Mouse (Mus musculus) ovary, postnatal 10 days (tissue): ENCODE measurements around the gene Fh1.
A peak's percentile ranks its signal among the peaks of the same experiment; 100 is the strongest.

Experiments used
- DNase-seq: peaks from one replicate; pipeline ENCODE4 v3.0.0; 2022; ENCODE audit warnings: low spot score

The Fh1 gene

DNA sequence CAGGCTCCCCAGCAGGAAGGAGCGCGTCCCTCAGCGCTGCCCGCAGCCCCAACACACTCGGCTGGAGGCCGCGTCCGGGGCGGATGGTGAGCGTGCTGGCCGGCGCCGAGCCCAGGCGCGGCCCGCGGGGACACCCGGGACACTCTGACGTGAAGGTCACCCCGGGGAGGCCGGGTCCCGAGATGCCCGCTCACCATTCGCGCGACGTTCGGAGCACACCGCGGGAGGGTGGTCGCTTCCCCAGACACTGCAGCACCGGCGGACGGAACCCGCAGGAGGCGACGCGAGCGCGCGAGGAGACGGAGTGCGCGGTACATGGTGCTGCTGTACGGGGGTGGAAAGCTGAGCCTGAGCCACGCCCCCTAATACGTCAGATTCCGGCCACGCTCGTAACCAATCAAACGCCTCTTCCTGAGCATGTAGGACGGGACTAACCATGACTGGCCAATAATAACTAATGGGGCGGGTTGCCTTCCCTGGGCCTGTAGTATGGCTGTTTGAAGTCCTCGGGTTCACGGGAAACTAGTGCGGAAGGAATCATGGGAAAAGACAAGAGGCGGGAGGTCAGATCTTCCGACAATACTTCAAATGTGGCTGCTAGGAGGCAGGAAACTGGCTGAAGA is at the start of gene Fh1:
TSS of gene Fh1 (minus strand) at position 379 of the 623 bp plus-strand sequence.
- peak; percentile 89 for DNase-seq

DNA sequence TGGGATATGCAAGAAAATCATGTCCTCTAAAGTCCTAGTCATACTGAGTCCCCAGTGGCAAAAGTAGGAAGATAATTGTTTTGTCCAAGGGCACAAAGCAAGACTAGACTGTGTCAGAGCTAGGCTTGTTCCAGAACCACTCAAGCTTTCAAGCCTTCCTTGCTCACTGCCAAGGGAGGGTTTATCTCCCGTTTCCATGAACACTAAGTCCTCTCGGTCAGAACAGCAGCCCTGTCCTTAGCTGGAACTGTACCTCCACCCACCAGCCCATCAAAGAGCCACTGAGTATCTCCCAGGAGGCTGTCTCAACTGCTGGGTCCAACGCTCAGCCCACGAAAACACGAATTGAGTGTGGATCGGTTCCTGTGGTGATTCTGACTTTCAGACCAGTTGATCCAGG is 49.7 kb upstream of the Fh1 start:
- DNase-seq, result no peak

DNA sequence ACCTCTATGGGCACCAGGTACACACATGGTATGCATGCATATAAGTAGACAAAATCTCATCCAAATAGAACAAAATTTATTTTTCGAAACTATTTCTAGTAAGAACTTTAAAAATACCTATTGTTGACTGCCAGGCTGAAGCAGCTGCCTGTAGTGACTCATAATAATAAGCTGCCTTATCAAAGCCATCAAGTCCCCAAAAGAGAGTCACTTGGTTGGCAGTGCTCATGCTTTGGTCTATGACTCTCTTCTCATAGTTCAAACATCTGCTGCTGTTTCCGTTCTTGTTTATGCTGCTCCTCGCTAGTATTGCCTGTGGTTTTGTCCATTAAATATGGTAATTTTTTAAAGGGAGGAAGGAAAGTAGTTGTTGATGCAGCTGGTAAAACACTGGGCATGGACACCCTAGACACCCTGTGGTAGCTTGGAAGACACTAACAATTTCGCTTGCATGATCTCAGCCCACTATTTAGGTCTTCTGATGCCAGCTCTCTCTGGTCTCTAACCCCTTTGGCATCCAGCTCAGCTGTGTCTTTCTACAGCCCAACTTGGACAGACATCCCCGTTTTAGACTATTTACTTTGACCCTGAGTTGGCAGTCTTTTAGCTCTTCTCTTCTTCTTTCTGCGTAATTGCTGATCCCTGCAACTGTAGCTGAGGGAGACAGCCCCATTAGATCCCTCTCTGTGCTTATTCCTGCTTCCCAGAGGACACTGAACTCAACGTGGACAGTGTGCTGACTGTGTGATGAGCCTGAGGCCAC is 48.3 kb upstream of the Fh1 start:
- DNase-seq, result no peak

DNA sequence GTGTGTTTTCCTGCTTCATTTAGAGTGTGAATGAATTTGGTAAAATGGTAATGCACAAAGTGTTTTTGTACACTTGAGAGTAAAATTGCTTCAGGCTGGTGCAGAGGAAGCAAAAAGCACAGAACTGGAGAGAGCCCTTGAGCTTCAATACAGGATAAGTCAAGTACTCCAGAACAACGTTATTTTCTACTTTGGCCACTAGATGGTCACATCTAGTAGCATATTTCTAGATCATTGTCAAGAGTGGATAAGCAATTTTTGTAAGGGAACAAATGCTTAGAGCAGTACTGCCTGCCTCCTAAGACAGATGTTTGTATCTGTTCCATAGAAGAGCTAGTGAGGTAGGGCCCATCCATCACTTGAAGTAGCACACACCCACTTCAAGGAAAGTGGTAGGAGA is 46.2 kb upstream of the Fh1 start:
- DNase-seq, result no peak

DNA sequence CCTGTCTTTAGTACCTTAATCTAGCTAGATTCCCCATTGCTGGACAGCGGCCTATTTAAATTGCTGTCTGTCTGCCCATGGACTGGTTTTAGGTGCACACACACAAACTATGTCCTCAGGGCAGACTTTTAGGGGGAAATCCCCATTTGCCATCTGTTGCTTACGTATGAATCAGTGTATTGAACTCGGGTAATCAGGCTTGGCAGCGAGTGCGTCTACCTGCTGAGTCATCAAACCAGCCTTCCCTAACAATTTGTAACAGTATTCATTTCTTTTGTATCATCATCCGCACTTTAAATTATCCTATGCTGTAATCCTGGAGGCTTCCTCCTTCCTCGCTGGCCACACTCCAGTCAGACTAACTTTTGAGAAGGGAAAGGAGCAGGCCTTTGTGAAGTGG is 44.6 kb upstream of the Fh1 start:
- DNase-seq, result no peak

DNA sequence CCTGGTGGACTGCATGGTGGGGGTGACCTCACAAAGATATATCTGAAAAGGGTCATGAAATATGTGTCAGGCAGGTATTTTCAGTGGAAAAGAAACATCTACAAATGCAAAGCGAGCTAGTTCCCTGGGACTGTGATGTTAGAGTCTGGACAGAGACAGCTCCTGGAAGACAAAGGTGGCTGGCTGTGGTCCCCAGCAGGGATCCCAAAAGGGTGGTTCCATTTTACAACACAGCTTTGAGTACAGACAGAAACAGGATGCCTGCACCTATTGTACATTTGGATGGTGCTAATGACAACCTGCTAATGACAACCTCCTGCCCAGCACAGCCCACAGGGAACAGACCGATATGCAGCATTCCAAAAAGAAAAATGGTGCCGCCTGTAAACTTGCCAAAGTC is 44.0 kb upstream of the Fh1 start:
- DNase-seq, result no peak

DNA sequence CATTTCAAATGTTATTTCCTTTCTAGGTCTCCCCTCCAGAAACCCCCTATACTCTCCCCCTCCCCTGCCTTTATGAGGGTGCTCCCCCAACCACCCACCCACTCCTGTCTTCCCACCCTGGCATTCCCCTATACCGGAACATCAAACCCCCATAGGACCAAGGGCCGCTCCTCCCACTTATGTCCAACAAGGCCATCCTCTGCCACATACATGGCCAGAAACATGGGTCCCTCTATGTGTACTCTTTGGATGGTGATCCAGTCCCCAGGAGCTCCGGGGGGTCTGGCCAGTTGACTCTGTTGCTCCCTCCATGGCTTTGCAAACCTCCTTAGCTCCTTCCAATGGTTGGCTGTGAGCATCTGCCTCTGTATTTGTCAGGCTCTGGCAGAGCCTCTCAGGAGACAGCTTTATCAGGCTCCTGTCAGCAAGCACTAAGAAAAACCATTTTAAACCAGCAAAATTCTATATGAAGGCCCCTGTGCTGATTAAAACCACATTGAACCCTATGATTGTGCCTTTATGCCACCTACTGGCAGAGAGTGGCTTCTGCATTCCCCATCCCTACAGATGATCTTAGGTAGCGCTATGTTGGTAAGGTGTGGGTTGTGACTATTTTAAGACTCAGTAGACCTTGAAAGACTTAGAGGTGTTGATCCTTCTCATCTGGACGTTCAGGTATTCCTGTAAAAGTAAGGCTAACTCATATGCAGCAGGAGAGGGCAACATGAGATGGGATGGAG is 43.4 kb upstream of the Fh1 start:
- no peak for DNase-seq

DNA sequence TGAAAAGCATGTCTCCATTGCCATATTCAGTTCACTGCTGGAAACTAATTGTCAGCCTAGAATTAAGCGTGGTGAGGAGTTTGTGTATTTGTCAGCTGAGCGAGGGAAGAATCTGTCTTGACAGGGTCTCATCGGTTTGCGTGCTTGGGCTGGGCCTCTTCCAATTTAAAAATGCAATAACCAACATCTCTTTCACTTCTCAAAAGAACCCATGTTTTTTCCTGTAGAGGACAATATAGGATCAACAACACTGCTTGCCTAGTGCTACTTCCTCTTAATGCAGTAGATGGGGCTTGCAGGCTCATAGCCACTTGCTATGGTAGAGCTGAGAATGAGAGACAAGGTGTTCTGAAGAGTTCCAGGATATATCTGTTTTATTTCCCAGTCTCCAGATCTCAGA is 34.5 kb upstream of the Fh1 start:
- no peak for DNase-seq

DNA sequence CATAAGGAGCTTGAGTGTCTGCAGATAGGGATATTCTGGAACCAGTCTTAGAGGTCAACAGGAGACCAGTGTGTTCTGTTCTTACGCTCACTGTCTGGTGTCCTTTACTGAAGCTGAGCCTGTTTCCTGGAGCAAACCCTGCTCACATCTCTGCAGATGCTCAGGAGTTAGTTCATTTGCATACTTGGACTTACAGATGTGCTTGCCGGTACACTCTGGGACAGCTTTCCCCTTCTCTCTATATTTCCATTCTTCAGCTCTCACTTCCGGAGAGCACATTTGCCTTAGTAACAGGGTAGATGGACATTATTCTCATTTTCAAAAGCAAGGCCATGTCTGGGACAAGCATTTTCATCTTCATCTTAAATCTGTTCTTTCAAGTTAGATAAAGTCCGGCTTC is 23.2 kb upstream of the Fh1 start:
- no peak for DNase-seq

DNA sequence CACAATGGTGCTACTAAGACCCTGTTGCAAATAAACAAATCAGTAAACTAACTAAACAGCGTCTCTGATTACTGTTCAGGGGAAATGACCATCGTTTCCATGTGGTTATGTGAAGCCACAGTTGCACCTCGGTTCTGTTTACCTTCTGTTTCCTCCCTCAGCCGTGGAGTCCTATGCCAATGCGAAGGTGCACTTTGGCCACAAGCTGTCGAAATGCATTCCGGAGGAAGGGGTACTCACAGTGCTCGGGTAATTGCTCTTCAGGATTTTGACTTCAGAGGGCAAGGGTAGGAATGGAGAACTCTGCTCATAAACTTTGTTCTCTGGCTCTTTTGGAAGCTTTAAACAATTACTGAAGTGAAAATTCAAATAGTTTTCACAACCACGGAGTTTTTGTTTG is 21.5 kb upstream of the Fh1 start:
- DNase-seq, result no peak

DNA sequence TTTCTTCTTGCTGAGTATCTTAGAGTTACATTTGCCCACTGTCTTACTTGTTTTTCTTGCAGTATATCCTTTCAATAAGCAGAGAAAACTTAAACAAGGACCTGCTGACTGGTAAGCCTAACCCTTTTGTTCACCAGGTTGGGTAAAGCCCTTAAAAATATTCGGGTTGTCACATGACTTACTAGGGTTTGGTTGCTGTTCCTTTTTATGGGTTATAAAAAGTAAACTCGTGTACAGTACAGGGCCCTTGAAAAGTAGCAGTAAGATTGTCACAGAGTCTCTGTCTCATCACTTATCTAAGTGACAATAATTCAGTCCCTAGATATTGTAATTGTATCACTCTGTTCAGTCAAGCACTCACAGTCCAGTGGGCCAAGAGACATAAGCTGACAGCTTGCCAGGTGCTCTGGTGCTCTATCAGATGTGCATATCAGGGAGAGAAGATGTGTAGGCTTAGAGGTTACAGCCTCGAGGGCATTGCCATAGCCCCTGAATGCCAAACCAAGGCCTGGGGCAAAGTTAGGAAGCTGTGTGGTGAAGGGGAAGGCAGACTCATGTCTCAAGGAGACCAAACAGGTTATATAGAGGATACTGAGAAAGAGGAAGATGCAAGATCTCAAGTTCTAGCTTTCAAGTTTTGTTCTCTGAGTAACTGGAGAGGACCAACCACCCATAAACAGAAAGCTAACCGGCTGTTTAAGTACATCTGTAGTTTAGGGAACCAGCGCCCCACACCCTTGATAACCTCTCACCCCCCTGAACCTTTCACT is 18.2 kb upstream of the Fh1 start:
- no peak for DNase-seq

DNA sequence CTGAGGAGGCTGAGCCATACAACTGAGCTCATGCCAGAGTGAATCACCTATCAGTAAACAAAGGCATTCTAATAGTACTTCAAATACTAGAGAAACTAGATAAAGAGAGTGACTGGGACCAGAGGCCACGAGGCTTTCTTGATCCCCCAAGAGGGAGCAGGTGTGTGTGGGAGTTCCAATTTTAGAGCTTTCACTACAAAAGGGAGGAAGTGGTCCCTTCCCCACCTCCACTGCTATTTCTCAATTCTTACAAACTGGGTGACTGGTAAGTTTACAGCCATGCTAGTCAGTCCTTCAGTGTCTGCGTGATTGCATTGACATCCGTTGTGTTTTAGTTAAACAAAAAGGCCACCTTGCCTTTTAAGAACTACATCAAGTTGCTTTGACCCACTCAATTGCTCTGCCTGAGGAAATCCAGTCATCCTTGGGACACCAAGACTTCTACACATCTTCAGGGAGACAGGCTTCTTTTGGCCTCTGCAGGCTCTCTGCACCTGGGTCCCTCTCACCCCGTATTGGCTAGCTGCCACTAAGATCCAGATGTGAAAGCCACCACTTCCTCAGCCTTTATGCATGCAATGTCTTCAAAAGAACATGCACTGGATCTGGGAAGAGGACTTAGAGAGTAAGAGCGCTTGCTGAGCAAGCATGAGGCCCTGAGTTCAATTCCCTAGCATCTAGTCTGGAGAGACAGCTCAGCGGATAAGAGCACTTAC is 15.2 kb upstream of the Fh1 start:
- DNase-seq, result no peak

DNA sequence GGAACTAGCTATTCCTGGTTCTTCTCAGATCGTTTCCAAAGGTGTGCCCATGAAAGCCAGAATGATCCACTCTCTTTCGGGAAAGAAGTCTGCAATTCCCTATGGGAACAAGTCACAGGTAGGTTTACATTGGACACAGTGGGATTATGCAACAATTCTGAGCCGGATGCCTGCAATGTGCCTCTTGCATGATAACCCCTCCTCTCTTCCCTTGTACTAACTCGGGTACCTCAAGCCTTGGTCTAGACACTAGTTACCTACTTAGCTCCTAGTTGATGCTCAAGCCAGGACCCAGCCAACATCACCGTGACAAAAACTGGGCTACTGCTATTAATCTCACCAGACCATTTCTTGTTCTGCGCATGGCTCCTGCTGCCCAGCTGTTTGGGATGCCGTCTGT is 13.6 kb upstream of the Fh1 start:
- no peak for DNase-seq

DNA sequence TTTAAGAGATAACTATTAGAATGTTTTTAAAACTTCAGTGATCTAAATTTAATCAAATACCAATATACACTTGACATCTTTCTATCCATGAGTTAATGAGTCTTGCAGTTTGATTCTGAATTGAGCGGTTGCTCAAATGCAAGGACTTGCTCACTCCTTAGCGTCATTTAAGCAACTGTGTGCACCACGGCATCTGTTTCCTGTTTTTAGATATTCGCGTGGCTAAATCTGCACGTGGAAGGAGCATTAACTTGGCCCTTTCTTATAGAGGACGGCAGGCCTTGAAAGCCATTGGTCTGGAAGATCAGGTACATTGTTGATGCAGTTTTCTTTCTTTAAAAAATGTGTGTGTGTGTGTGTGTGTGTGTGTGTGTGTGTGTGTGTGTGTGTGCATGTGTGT is 12.2 kb upstream of the Fh1 start:
- DNase-seq, result no peak

DNA sequence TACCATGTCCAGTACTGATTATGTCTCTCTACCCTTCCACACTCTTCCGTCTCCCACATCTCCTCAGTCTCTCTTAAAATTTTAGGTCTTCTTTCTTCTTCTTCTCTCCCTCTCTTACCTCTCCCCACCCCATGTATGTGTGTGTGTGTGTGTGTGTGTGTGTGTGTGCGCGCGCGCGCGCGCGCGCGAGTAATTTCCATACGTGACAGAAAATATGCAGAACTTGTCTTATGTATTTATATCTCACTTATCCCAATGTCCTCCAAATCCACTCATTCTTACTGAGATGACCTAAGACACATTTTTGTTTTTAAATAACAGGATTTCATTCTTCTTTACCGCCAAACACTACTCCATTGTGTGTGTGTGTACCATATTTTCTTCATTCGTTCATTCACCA is 7.0 kb upstream of the Fh1 start:
- DNase-seq, result no peak

DNA sequence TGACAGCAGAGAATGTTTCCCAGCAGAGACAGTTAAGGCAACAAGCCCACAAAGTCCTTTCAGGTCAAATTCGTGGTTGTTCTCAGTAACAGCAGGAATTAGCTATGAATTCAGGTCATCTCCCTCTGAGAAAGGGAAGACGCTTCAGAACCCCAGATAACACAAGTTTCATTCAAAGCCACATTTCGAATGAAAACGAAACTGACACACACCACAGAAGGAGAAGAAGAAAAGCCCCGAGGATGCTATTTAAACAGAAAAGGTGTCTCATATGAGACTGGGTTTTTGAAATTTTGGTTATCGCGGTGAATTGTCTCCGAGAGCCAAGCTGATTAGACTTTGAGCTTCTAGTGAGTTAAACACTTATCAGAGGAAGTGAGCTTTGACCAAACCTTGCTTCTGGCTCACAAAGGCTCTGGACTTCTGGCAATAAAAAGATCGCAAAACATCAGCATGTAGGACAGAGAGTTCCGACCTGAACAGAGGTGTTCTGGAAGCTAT is 6.3 kb upstream of the Fh1 start:
- DNase-seq, result no peak

DNA sequence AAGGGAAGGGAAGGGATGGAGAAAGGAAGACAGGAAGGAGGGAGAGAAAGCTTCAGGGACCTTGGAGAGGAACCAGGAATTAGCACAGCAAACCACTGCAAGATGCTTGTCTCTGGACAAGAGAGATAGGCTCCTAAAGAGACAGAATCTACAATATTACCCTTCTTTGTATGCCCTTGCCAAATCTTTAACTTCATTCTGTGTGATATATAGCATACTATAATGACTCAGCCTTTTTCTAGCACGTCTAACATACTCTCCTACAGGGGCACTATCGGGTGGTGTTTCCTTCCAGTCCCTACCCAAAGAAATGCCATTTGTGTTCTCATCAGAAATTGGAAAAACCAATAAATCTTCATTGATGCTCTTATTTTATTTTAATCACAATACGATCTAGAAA is 5.6 kb upstream of the Fh1 start:
- DNase-seq, result no peak

DNA sequence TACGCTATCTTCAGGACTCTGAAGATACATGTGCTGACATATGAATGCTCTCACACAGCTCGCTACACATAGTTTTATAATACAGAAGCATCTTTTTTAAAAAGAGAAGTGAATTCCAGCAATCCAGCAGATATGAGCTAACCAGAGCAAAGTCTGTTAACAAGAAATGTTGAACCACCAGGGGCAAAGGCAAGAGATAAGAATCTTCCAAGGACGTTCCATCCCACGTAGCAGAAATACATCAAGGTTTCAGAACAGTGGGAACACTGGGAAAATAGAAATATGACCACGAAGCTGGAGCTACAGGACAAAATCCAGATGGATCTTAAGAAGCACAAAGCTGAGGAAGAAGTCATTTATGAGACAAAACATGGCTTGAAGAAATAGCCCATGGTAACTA is 4.9 kb upstream of the Fh1 start:
- no peak for DNase-seq

DNA sequence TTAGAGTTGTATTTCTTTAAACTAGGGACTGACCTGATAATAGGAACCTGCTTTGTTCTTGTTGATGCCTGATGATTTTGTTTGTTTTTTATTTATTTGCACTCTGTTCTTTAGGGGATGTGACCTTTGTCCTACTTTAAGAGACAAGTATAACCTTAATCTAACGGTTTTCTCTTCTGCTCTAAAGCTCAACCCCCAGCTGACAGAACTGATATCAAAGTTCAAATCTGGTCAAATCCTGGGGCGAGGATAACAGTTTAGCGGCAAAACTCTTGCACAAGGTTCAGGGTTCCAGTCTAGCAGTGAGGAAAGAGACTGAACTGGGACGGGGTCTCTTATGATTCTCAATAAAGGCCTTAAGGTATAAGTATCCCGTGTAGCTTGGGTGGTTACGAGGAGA is 3.8 kb upstream of the Fh1 start:
- no peak for DNase-seq

DNA sequence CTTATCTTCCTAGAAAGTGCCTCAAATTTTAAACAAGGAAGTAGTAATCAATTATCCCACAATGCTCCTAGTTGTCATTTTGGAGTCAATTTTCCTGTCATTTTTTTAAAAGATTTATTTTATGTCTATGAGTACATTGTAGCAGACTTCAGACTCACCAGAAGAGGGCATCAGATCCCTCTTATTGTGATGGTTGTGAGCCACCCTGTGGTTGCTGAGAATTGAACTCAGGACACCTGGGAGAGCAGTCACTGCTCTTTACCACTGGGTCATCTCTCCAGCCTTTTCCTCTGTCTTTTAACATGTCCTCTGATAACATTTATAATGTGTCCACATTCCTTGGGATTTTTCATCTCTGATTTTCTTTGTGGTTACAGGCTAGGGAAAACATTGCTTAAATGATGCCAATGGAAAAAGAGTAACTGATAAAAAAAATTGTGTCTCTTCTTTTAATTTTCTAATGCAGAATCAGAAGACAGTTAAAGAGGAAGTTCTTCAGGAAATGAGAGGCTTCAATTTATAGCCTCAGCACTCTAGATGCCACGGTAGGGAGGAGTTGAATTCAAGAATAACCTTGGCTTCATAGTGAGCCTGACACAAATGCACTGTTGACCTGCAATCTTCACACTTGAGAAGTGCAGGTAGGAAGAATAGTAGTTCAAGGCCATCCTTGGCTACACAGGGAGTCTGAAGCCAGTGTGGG is 706 bp upstream of the Fh1 start:
- DNase-seq, result no peak

DNA sequence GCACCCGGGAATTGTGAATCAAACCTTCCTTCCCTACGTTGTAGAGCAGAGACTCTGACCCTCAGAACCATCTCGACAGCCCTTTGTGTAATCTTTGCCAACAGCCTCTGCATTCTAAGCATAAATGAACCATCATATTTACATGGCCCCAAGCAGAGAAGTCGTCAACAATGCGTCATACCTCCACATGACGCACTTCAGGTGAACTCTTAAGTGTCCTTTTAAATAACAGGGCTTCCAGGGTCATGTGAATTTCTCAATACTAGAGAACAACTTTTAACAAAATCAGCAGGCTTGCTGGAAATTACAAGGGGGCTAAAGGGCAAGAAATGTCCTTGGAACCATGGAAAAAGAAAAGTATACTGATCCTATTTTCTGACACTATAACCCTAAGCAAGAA is 1.8 kb downstream of the Fh1 start:
- no peak for DNase-seq
